8 mouse cellular contexts compared by ENCODE assay signal in genomic region chr5:122731991-122732673, GRCm38 (mm10). TPM values are rescaled to one million over a fixed set of nuclear protein-coding genes. Genes with fewer than 3 reads are reported as not detected.
DNase-seq lines count a peak whose midpoint lies in the region; ATAC-seq and TF ChIP-seq lines count a peak whose summit lies in the region.

No protein-coding gene starts in this region.

- DNase-seq in brain, adult 2 months (ENCODE audit: low read depth, low spot score) = peak; percentile 54
- DNase-seq in heart, postnatal 0 days (ENCODE audit: low spot score) = peak; percentile 34
- peak; percentile 29 for DNase-seq in mesoderm, embryonic 11.5 days (ENCODE audit: low read depth, low spot score)
- DNase-seq in left cerebral cortex, adult 18-20 months (ENCODE audit: low spot score in 2 of 2) = no peak
- DNase-seq in retina, postnatal 1 day = no peak
- DNase-seq in right cerebral cortex, postnatal 4 days = no peak

- ATAC-seq in CD4-positive, CD25-positive, alpha-beta regulatory T cell, adult 4 months = peak; percentile 65
- ATAC-seq in heart, postnatal 0 days (ENCODE audit: insufficient read depth, low read depth) = peak; percentile 57
- ATAC-seq in limb, embryonic 12.5 days (ENCODE audit: insufficient number of reproducible peaks, insufficient read depth, low FRiP score, low TSS enrichment, low read depth) = no peak

- peak overlapping the region; percentile 71 for H3K27ac ChIP-seq in heart, postnatal 0 days (ENCODE audit: low read depth)
- H3K27ac ChIP-seq in limb, embryonic 12.5 days = peak overlapping the region; percentile 84

- 34% methylated on average over 15 of the region's 15 CpGs for WGBS in heart, postnatal 0 days
- WGBS in limb, embryonic 12.5 days = 27% methylated on average over 15 of the region's 15 CpGs

- no peaks in the 10 kb centered on the region for H3K9me3 ChIP-seq in heart, postnatal 0 days (replicated peaks; ENCODE audit: control insufficient read depth, low read length)
- H3K9me3 ChIP-seq in limb, embryonic 12.5 days = no peaks in the 10 kb centered on the region

- TF ChIP-seq CTCF in heart, postnatal 0 days (IDR thresholded peaks at IDR 0.05; ENCODE audit: low read depth) = no peak

- peaks cover 10% of the 10 kb centered on the region; the same call in 1 of the 2 replicates for H3K36me3 ChIP-seq in heart, postnatal 0 days (replicated peaks; ENCODE audit: control insufficient read depth, insufficient read depth, low read length)
- H3K36me3 ChIP-seq in limb, embryonic 12.5 days = peaks cover 15% of the 10 kb centered on the region

- TF ChIP-seq EP300 in heart, postnatal 0 days (IDR thresholded peaks at IDR 0.05; ENCODE audit: low read depth) = no peak

- H3K4me3 ChIP-seq in heart, postnatal 0 days (ENCODE audit: low read depth, low read length) = no peak overlapping the region
- H3K4me3 ChIP-seq in limb, embryonic 12.5 days (replicated peaks) = no peak overlapping the region

- H3K27me3 ChIP-seq in heart, postnatal 0 days (ENCODE audit: control insufficient read depth, insufficient read depth, low read length) = no peaks in the 10 kb centered on the region
- no peaks in the 10 kb centered on the region for H3K27me3 ChIP-seq in limb, embryonic 12.5 days

- H3K4me2 ChIP-seq in heart, postnatal 0 days (ENCODE audit: low read depth, low read length) = peak overlapping the region; percentile 22
- peak overlapping the region; percentile 28 for H3K4me2 ChIP-seq in limb, embryonic 12.5 days

- 0 out of 2 replicates have a peak, but pooled peaks cover 8% of the 10 kb centered on the region for H3K4me1 ChIP-seq in heart, postnatal 0 days (ENCODE audit: control insufficient read depth, insufficient read depth)
- peaks cover 23% of the 10 kb centered on the region for H3K4me1 ChIP-seq in limb, embryonic 12.5 days (replicated peaks)

- no peak overlapping the region for H3K9ac ChIP-seq in heart, postnatal 0 days (replicated peaks; ENCODE audit: low read depth, low read length)
- no peak overlapping the region for H3K9ac ChIP-seq in limb, embryonic 12.5 days (replicated peaks)

RNA-seq across cellular contexts. Expression of gene P2rx4, which starts 24.8 kb away (rescaled TPM):
- polyA plus RNA-seq in CD4-positive, CD25-positive, alpha-beta regulatory T cell, adult 4 months (2017; shearing (Covaris generic)) = 10 to 100 TPM; 41.2 to 68.7 TPM
- total RNA-seq in heart, postnatal 0 days (2014; rRNA removed; ENCODE audit: low replicate concordance) = 10.0 and 54.2 TPM in 2 replicates
- 21.6 and 22.3 TPM in 2 replicates for polyA plus RNA-seq in heart, postnatal 0 days (2015; fragmentation: Nextera tagmentation; extraction: Ambion mirVana)
- 6.8 and 7.0 TPM in 2 replicates for polyA plus RNA-seq in limb, embryonic 12.5 days (2016; fragmentation: Nextera tagmentation; extraction: Ambion mirVana)
- total RNA-seq in left cerebral cortex, adult 18-20 months (2021) = 10 to 100 TPM; 19.1 to 20.7 TPM

RNA-seq across cellular contexts. Expression of gene Camkk2, which starts 47.1 kb away (rescaled TPM):
- polyA plus RNA-seq in CD4-positive, CD25-positive, alpha-beta regulatory T cell, adult 4 months (2017; shearing (Covaris generic)) = 1 to 10 TPM; 2.8 to 2.9 TPM
- 9.3 and 24.0 TPM in 2 replicates for total RNA-seq in heart, postnatal 0 days (2014; rRNA removed; ENCODE audit: low replicate concordance)
- polyA plus RNA-seq in heart, postnatal 0 days (2015; fragmentation: Nextera tagmentation; extraction: Ambion mirVana) = 11.7 and 13.0 TPM in 2 replicates
- 37.6 and 38.0 TPM in 2 replicates for polyA plus RNA-seq in limb, embryonic 12.5 days (2016; fragmentation: Nextera tagmentation; extraction: Ambion mirVana)
- 100 to 1,000 TPM; 192 to 206 TPM for total RNA-seq in left cerebral cortex, adult 18-20 months (2021)

Comparison
In these comparisons a context has a peak if more than half of its experiments do, and no peak if none do; other contexts are left out.
1. DNase-seq: peak in brain, adult 2 months (single experiment), heart, postnatal 0 days (single experiment) and mesoderm, embryonic 11.5 days (single experiment); none in left cerebral cortex, adult 18-20 months (0 of 2), retina, postnatal 1 day (single experiment) and right cerebral cortex, postnatal 4 days (single experiment).